Mouse (Mus musculus) stomach, embryonic 16.5 days (tissue): ENCODE data around the gene Gapt. TPM values are rescaled to one million over a fixed set of nuclear protein-coding genes. Genes with fewer than 3 reads are reported as not detected.

Experiments used
- ATAC-seq: fragments of 200-750 bp; cut with Nextera tagmentation; 2 replicates; pipeline ENCODE4 v1.8.0; 2017; ENCODE audit warnings: moderate number of reproducible peaks, moderate TSS enrichment; ENCODE audit not compliant: insufficient read depth, low FRiP score
- H3K27ac ChIP-seq: fragments of 300-500 bp; sonication (generic); 2 replicates; pipeline ENCODE4 v1.5.1; 2014; ENCODE audit warnings: low read length
- H3K27me3 ChIP-seq: fragments of 300-500 bp; sonication (generic); 2 replicates; pipeline ENCODE4 v1.6.1; 2014; ENCODE audit warnings: low read length, control low read depth, mixed read lengths; ENCODE audit not compliant: control insufficient read depth, insufficient read depth
- H3K36me3 ChIP-seq: fragments of 300-500 bp; sonication (generic); 2 replicates; pipeline ENCODE4 v1.6.1; 2014; ENCODE audit warnings: low read length; ENCODE audit not compliant: control insufficient read depth, insufficient read depth
- H3K4me1 ChIP-seq: fragments of 300-500 bp; sonication (generic); 2 replicates; pipeline ENCODE4 v1.6.1; 2014; ENCODE audit warnings: low read length, control low read depth, mixed read lengths; ENCODE audit not compliant: control insufficient read depth, insufficient read depth
- H3K4me2 ChIP-seq: fragments of 300-500 bp; sonication (generic); 2 replicates; pipeline ENCODE4 v1.6.1; 2014; ENCODE audit warnings: low read depth, low read length, mixed read lengths
- H3K4me3 ChIP-seq: fragments of 300-500 bp; sonication (generic); replicated peaks from 2 replicates; pipeline ENCODE4 v1.5.1; 2014; ENCODE audit warnings: mild to moderate bottlenecking, low read length
- H3K9ac ChIP-seq: fragments of 300-500 bp; sonication (generic); 2 replicates; pipeline ENCODE4 v1.6.1; 2014; ENCODE audit warnings: low read length
- H3K9me3 ChIP-seq: fragments of 300-500 bp; sonication (generic); replicated peaks from 2 replicates; pipeline ENCODE4 v1.6.1; 2016; ENCODE audit warnings: low read length, control low read depth; ENCODE audit not compliant: control insufficient read depth
- WGBS: fragments of 180-500 bp; shearing (Covaris S2); extraction: QIAGEN DNeasy Blood & Tissue Kit; methylation state at CpG from one replicate; pipeline ENCODE4 v1.1.7; 2014; 5-methylcytosine and 5-hydroxymethylcytosine counted together
- polyA plus RNA-seq: library from polyadenylated mRNA; unstranded; fragments of >200 nt; fragmentation: Nextera tagmentation; extraction: Ambion mirVana; gene quantifications from 2 replicates; pipeline ENCODE4 v1.2.1, GENCODE M21; 2015

Gapt gene
- polyA plus RNA-seq, 1 experiment from 2014 or later = 0.98 TPM

- Histone ChIP-seq H3K27me3 (no peaks in the 10 kb centered on the region), H3K4me3 (no peak overlapping the region), H3K4me2 (no peak overlapping the region), H3K9ac (no peak overlapping the region), H3K36me3 (no peaks in the 10 kb centered on the region), H3K27ac (no peak overlapping the region), H3K4me1 (no peaks in the 10 kb centered on the region), H3K9me3 (no peaks in the 10 kb centered on the region)
- 71% methylated on average over 3 of the region's 3 CpGs for WGBS
- ATAC-seq = no peak
Observed at GRCm38 (mm10) chr13:110367961-110368555, 11.1 kb upstream of the Gapt start.

GRCm38 (mm10) chr13:110366477-110366876, 9.5 kb upstream of the Gapt start:
- ATAC-seq = no peak
- Histone ChIP-seq H3K36me3 (no peaks in the 10 kb centered on the region), H3K27me3 (no peaks in the 10 kb centered on the region), H3K4me1 (no peaks in the 10 kb centered on the region), H3K9ac (no peak overlapping the region), H3K4me2 (no peak overlapping the region), H3K27ac (no peak overlapping the region), H3K4me3 (no peak overlapping the region), H3K9me3 (no peaks in the 10 kb centered on the region)
- WGBS = 86% methylated on average over 3 of the region's 3 CpGs

DNA sequence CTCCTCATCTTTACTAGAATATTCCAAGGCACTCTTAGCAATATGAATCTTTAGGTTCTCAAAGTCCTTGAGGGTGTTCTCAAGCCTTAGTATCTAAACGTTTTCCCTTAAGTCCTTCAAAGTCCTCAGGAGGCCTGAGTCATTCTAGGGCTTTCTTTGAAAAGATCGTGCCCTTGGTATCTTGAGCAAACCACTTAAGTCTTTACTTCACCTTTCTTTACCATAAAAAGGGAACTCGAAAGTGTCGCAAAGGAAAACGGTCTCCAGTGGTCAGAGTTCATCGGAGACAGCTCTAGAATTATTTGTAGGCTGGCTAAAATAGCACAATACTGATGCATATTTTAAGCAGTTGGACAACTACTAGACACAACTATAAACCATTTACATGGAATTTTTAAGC, 6.7 kb upstream of the Gapt start:
- Histone ChIP-seq H3K27ac (no peak overlapping the region), H3K4me3 (no peak overlapping the region), H3K9me3 (no peaks in the 10 kb centered on the region), H3K9ac (no peak overlapping the region), H3K4me2 (no peak overlapping the region), H3K36me3 (no peaks in the 10 kb centered on the region), H3K4me1 (no peaks in the 10 kb centered on the region), H3K27me3 (no peaks in the 10 kb centered on the region)
- ATAC-seq = no peak
- 69% methylated on average over 6 of the region's 6 CpGs for WGBS

DNA sequence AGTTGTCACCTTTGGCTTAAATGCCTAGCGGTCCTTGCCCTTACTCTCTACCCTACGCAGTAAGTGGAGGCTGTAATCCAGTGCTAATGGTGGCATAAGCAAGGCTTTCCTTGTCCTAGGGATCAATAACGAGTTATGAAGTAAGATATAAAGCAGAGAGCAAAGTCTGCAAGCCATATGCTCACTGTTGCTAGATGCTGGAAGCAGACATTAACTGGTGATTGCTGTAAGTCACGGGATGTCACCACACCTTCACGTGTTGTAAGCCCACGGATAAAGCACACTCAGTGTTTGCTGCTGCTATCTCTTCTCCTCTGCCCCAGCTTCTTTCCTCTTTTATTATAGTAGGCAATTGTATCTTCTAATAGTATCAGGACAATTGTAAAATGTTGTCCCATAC, 5.9 kb downstream of the Gapt start:
- Histone ChIP-seq H3K36me3 (no peaks in the 10 kb centered on the region), H3K4me3 (no peak overlapping the region), H3K27me3 (no peaks in the 10 kb centered on the region), H3K4me1 (no peaks in the 10 kb centered on the region), H3K4me2 (no peak overlapping the region), H3K9me3 (no peaks in the 10 kb centered on the region), H3K9ac (no peak overlapping the region), H3K27ac (no peak overlapping the region)
- WGBS = 76% methylated on average over 6 of the region's 6 CpGs
- no peak for ATAC-seq

GRCm38 (mm10) chr13:110346707-110347106, 10.3 kb downstream of the Gapt start:
- Histone ChIP-seq H3K27me3 (no peaks in the 10 kb centered on the region), H3K9me3 (no peaks in the 10 kb centered on the region), H3K4me2 (no peak overlapping the region), H3K27ac (no peak overlapping the region), H3K4me3 (no peak overlapping the region), H3K9ac (no peak overlapping the region), H3K36me3 (no peaks in the 10 kb centered on the region), H3K4me1 (no peaks in the 10 kb centered on the region)
- 50% methylated on average over 7 of the region's 7 CpGs for WGBS
- ATAC-seq = no peak

- H3K27me3 ChIP-seq = no peaks in the 10 kb centered on the region
- WGBS = 82% methylated on average over 6 of the region's 6 CpGs
- H3K4me2 ChIP-seq = no peak overlapping the region
- no peak overlapping the region for H3K27ac ChIP-seq
- H3K4me1 ChIP-seq = no peaks in the 10 kb centered on the region
- H3K9me3 ChIP-seq = no peaks in the 10 kb centered on the region
- no peak for ATAC-seq
- no peak overlapping the region for H3K4me3 ChIP-seq
- H3K36me3 ChIP-seq = no peaks in the 10 kb centered on the region
- no peak overlapping the region for H3K9ac ChIP-seq
Observed at GRCm38 (mm10) chr13:110342602-110343001, 14.4 kb downstream of the Gapt start.

DNA sequence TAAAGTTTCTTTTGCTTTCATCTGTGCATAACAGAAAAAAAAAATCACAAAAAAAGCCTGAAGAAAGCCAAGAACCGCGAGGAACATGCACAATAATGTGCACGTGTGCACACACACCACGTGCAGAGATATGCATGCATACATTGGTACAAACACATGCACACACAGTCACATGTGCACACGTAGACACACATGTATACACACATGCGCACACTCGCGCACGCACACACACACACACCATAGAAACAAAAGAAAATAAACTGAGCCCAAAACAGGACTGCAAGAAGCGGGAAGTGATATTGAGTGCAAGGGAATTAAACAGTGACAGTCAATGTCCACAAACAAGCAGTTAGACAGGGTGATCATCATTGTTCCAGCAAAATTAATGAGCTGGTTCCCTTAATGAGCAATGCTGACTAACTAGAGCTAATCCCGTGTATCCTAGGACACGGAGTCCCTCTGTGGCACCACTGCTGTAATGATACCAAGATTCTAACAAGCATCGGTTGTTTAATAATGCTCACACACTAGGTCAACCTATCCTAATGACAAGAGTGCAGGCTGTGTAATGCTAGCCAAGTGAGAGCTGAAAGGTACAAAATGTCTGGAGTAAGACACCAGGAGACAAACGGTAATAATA, 23.9 kb downstream of the Gapt start:
- ATAC-seq = no peak
- H3K4me2 ChIP-seq = no peak overlapping the region
- no peak overlapping the region for H3K9ac ChIP-seq
- 89% methylated on average over 14 of the region's 14 CpGs for WGBS
- H3K4me3 ChIP-seq = no peak overlapping the region
- H3K27me3 ChIP-seq = no peaks in the 10 kb centered on the region
- no peaks in the 10 kb centered on the region for H3K36me3 ChIP-seq
- no peaks in the 10 kb centered on the region for H3K4me1 ChIP-seq
- H3K27ac ChIP-seq = no peak overlapping the region
- H3K9me3 ChIP-seq = no peaks in the 10 kb centered on the region

DNA sequence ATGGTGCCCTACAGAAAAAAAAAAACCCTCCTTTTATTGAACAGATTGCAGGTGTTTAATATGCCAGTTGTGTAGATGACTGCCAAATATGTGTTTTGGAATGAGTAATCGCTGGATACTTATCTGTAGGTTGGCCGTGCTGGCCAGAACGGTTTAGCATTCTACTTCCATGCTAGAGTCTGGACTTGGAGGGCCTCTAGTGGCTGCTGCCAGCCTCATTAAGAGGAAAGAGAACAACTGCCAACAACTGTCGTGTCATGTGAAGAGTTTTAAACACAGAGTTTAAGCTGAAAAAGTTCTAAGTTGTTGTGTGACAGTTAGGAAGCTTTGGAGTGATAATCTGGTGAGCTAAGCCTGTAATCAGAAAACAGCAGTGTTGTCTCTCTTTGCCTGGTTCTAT, 38.3 kb downstream of the Gapt start:
- 42% methylated on average over 4 of the region's 4 CpGs for WGBS

GRCm38 (mm10) chr13:110307188-110307587, 49.8 kb downstream of the Gapt start:
- no peaks in the 10 kb centered on the region for H3K36me3 ChIP-seq
- WGBS = 85% methylated on average over 5 of the region's 5 CpGs
- H3K4me2 ChIP-seq = no peak overlapping the region
- no peak for ATAC-seq
- H3K4me1 ChIP-seq = no peaks in the 10 kb centered on the region
- no peaks in the 10 kb centered on the region for H3K27me3 ChIP-seq
- H3K9ac ChIP-seq = no peak overlapping the region
- no peak overlapping the region for H3K27ac ChIP-seq
- no peaks in the 10 kb centered on the region for H3K9me3 ChIP-seq
- H3K4me3 ChIP-seq = no peak overlapping the region

More for the DNA sequence above, 38.3 kb downstream of the Gapt start:
- H3K9me3 ChIP-seq = no peaks in the 10 kb centered on the region
- no peak overlapping the region for H3K4me2 ChIP-seq
- no peaks in the 10 kb centered on the region for H3K36me3 ChIP-seq
- ATAC-seq = no peak
- no peak overlapping the region for H3K4me3 ChIP-seq
- H3K4me1 ChIP-seq = no peaks in the 10 kb centered on the region
- H3K9ac ChIP-seq = no peak overlapping the region
- H3K27me3 ChIP-seq = no peaks in the 10 kb centered on the region
- no peak overlapping the region for H3K27ac ChIP-seq
